Mouse (Mus musculus): Measurements from ENCODE around the gene Fbxo46.
"Not testable (repeated sequence)": the region's sequence is repeated elsewhere in the genome, so short reads cannot be mapped to it uniquely, and the experiment has no call there.

The Fbxo46 gene

GRCm38 (mm10) chr7:19131324-19131848 is 11.7 kb downstream of the Fbxo46 start:
- DNase-seq (ENCODE audit: low read depth, low spot score), result peak; percentile 91

DNA sequence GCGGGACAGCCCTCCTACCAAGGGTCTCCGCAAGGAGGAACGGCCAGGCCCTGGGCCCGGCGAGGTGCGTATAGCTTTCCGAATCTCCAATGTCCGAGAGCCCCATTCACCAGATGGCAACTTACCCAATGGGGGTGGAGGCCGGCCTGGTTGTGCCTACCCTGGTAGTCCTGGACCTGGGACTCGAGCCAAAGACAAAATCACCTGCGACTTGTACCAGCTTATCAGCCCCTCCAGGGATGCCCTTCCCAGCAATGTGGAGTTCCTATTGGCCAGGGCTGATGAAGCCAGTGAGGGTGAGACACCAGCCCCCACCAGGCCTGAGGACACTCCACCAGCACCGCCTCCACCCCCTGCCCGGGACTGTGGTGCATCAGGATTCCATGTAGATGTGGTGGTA is 16.5 kb downstream of the Fbxo46 start:
- DNase-seq (ENCODE audit: low read depth, low spot score), result no peak

DNA sequence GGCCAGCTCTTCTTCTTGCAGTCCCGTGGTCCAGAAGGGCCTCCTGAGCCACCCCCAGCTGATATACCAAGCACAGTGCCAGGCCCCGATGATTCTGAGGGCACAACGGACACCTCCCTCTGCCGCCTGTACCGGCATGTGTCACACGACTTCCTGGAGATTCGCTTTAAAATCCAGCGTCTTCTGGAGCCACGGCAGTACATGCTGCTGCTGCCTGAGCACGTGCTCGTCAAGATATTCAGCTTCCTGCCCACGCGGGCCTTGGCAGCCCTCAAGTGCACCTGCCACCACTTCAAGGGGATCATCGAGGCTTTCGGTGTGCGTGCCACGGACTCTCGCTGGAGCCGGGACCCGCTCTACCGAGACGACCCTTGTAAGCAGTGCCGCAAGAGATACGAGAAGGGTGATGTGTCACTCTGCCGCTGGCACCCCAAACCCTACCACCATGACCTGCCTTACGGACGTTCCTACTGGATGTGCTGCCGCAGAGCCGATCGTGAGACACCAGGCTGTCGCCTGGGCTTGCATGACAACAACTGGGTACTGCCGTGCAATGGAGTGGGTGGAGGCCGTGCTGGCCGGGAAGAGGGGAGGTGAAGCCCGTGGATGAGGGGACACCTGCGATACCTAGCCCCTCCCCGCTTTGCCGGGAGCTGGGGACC is 17.1 kb downstream of the Fbxo46 start:
- no peak for DNase-seq (ENCODE audit: low read depth, low spot score)

GRCm38 (mm10) chr7:19137380-19137779 is 17.7 kb downstream of the Fbxo46 start:
- DNase-seq (ENCODE audit: low read depth, low spot score), result no peak

GRCm38 (mm10) chr7:19146793-19147192 is 27.1 kb downstream of the Fbxo46 start:
- no peak for DNase-seq (ENCODE audit: low read depth, low spot score)

- DNase-seq (ENCODE audit: low read depth, low spot score), result no peak
These were observed 27.9 kb downstream of the Fbxo46 start for GRCm38 (mm10) chr7:19147497-19148045.

DNA sequence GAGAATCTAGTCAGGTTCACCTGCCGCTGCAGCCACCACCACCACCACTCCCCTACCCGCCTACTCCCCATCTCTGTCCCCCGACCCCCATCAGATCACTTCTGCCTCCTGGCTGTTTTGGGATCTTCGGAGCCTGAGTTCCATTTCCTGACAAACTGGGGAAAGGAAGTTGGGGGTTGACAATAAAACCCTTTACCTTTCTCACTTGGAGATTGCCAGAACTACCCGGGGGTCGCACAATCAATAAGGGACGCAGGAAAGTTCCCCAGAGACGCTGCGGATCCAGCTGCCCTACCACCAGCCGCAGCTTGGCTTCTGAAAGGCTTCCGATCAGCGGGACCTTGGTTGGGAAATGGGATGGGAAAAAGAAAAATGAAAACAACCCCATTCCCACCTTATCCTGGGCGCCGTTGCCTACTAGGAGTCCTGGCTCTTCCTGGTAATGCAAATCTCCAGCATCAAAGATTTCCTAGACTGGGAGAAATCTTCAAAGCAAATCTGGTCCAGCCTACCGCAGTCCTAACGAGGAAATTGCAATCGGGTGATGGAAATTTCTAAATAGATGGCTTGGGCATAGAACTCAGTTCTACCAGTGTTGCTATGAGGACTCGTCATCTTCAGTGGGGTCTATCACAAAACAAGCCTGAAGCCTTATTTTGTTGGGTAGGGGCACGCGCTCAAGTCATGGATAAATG is 28.7 kb downstream of the Fbxo46 start:
- no peak for DNase-seq (ENCODE audit: low read depth, low spot score)

GRCm38 (mm10) chr7:19148875-19149541 is 29.3 kb downstream of the Fbxo46 start, which contains the start of gene Qpctl:
Gene Qpctl, minus strand, starts transcription at chr7:19149291.
- peak; percentile 98 for DNase-seq (ENCODE audit: low read depth, low spot score)

DNA sequence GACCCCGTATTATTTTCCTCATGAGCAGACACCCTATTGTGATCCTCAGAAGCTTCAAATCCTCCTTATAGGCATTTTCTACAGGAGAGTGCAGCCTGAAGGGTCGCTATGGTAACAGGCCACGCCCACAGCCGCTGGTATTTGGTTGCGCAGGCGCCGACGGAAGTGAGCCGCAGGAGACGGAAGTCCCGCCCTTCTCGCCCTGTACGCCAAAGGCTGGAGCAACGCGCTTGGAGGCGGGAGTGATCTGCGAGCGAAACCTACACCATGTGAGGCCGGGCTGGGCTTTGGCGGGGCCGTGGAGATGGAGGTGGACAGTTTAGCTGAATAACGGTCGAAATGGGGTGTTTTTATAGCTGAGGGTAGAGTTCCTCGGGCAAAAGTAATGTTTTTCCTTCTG is 30.0 kb downstream of the Fbxo46 start, which contains the start of gene Snrpd2:
Gene Snrpd2, plus strand, starts transcription at position 97 of the 400 bp plus-strand sequence.
- DNase-seq (ENCODE audit: low read depth, low spot score), result peak; percentile 94

DNA sequence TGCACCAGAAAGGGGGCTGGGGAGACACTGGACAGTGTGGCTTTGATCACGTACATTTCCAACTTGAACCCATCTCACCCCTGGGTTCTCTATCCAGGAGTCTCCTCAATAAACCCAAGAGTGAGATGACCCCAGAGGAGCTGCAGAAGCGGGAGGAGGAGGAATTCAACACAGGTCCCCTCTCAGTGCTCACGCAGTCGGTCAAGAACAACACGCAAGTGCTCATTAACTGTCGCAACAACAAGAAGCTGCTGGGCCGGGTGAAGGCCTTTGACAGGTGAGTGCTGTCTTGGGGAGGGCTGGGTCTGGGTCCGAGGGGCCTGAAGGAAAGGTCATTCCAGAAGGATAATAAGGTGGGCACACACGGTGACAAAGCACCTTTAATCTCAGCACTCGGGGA is 31.5 kb downstream of the Fbxo46 start:
- DNase-seq (ENCODE audit: low read depth, low spot score), result not testable (repeated sequence)

DNA sequence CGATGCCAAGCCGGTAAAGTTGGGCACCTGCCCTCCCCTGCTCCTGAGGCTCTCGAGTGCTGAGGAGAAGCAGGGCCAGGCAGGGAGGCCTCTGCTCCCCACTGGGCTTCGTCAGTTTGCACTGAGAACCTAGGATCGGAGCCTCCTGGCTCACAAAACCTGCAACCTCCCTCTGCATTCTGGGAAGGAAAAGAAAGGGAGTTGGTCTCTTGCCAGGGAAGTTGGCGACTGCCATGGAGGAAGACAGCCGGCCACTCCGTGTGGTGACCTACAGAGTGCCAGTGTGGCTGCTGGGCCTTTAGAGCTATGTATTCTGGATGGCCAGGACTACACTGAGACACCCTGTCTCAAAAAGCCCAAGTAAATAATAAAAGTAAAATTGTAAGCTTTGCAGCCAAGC is 35.1 kb downstream of the Fbxo46 start:
- no peak for DNase-seq (ENCODE audit: low read depth, low spot score)

- DNase-seq (ENCODE audit: low read depth, low spot score), result no peak
These were observed 36.3 kb downstream of the Fbxo46 start for GRCm38 (mm10) chr7:19155825-19156475.

DNA sequence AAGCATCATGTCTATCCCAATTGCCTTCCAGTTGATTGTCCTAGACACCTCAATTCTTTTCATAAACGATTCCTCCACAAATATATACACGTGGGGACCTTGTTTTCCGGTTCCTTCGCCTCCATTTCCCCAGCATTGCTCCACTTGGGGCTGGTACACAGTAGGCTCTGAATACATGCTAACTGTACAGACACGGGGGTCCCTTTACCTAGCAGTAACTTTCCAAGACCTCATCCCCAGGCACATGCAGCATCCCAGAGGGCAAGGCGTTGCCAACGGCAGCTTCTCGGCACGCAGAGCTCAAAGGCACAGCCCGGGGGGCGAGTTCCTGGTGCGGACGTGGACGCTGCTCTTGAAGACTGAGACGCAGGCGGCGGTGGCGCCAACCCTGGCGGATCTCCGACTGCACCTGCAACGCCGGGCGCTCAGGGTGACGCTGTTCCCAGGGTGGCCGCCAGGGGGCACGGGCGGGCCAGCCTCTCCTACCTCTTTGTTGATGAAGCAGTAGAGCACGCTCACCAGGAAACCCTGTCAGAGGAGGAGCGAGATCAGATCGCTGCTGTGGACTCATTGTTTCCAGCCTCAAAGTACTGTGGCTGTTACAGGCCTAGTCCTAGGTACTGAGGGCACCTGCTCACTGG is 37.6 kb downstream of the Fbxo46 start:
- peak; percentile 73 for DNase-seq (ENCODE audit: low read depth, low spot score)

DNA sequence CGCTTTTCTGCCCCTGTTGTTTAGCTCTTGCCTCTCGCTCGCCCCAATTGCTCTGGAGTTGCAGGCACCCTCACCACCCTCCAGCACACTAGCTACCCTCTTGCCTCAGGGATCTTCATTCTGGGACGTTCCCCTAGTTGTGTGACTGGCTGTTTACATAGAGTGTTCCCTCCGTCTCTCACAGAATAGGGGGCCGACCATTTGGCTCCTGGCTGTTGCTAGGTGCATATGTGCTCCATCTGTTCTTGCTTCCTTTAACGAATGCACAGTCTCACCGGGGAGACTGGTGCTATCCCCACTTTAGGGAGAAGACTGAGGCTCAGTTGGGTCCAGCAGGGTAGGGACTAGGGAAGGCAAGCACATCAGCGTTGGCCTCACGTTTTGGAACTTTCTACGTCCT is 38.9 kb downstream of the Fbxo46 start:
- no peak for DNase-seq (ENCODE audit: low read depth, low spot score)

DNA sequence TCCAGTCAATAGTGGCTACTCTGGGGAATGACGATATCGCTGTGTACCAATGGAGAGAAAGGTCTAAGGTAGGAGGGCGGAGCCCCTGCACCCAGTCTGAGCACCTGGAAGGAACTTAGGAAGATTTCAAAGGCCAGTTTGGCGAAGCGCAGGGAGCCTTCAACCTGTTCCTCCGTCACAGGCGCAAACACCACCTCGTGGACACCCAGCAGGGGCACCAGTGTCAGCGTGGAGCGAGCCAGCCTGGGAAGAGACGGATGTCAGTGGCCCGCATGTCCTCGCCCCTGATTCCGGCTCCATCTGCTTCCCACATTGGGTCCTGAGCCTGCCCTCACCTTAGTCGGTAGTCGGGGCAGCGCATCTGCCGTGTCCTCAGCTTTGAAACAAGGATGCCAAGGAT is 39.8 kb downstream of the Fbxo46 start:
- no peak for DNase-seq (ENCODE audit: low read depth, low spot score)

- no peak for DNase-seq (ENCODE audit: low read depth, low spot score)
These were observed 40.5 kb downstream of the Fbxo46 start for GRCm38 (mm10) chr7:19160115-19160514.

DNA sequence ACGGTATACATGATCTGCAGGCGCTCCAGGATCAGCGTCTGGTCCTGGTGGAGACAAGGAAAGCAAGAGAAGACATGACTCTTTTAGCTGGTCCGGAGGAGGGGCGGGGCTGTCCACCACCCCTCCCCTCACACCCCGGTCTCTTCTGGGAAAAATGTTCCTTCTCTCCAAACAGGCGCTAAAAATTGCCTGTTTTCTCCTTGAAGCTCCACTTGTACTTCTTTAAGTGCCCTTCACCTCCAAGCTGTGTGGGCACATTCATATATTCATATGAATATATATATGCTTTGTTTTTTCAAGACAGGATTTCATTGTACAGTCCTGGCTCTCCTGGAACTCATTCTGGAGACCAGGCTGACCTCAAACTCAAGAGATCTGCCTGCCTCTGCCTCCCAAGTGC is 43.3 kb downstream of the Fbxo46 start:
- no peak for DNase-seq (ENCODE audit: low read depth, low spot score)

DNA sequence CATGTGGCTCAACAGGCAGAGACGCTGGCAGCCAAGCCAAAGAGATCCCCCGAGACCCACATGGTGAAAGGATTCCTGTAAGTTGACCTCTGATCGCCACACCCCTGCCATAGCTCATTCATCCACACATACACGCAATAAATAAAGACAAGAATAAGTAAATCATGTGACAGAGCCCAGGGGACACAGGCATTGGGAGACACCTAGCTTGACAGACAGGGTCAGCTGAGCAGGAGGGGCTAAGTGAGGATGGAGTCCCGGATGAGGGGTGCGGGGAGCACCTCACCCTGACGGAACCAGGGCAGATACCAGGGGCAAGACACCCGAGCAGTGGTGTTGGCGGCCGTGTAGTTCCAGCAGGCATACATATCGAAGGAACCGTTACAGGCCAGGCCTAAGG is 44.1 kb downstream of the Fbxo46 start:
- no peak for DNase-seq (ENCODE audit: low read depth, low spot score)

DNA sequence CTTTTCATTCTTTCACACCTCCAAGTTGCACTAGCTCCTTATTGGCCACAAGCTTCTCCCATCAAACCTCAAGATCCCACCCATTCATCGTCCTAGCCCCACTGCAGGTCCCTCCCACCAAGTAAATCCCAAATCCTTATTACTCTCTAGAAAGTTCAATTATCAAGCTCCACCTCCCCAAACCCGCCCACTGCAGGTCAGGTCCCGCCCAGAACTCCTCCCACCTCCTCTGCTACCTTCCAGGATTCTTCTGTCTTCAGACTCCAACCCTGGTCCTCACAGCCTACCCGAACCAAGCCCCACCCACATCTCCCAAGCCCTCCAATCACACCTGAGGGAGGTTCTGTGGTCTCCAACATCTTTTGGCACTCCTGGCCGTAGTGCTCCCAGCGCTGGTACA is 44.5 kb downstream of the Fbxo46 start:
- DNase-seq (ENCODE audit: low read depth, low spot score), result no peak

- no peak for DNase-seq (ENCODE audit: low read depth, low spot score)
These were observed 45.3 kb downstream of the Fbxo46 start for GRCm38 (mm10) chr7:19164978-19165377.
